Mouse (Mus musculus) adipocyte (in vitro differentiated cells): Measurements from ENCODE around the gene Nle1.

Source experiments
- DNase-seq: peaks from one replicate; pipeline ENCODE4 v3.0.0-alpha.2; 2016; ENCODE audit warnings: low spot score

Nle1 gene

GRCm38 (mm10) chr11:82914711-82915352 is 6.6 kb upstream of the Nle1 start:
- DNase-seq: peak; percentile 64

- DNase-seq: no peak
Measured at GRCm38 (mm10) chr11:82910679-82911389, 2.6 kb upstream of the Nle1 start.

GRCm38 (mm10) chr11:82910250-82910649 is 2.0 kb upstream of the Nle1 start, which contains the start of gene Unc45b:
TSS of gene Unc45b (plus strand) at chr11:82910550.
- DNase-seq: no peak

GRCm38 (mm10) chr11:82908608-82908989 is 388 bp upstream of the Nle1 start:
- no peak for DNase-seq

- DNase-seq: no peak
Measured at GRCm38 (mm10) chr11:82905816-82906215, 2.4 kb downstream of the Nle1 start.

- no peak for DNase-seq
Measured at GRCm38 (mm10) chr11:82904952-82905351, 3.3 kb downstream of the Nle1 start.

- no peak for DNase-seq
Measured at GRCm38 (mm10) chr11:82901606-82902310, 6.5 kb downstream of the Nle1 start.

- DNase-seq: no peak
Measured at GRCm38 (mm10) chr11:82899720-82900119, 8.5 kb downstream of the Nle1 start.

GRCm38 (mm10) chr11:82897478-82897877 is 10.7 kb downstream of the Nle1 start:
- DNase-seq: no peak

GRCm38 (mm10) chr11:82891936-82892335 is 16.3 kb downstream of the Nle1 start, which contains the start of gene Fndc8:
TSS of gene Fndc8 (plus strand) at chr11:82892124.
- peak; percentile 24 for DNase-seq

- peak; percentile 97 for DNase-seq
Measured at GRCm38 (mm10) chr11:82890342-82890762, 17.9 kb downstream of the Nle1 start, which contains the start of gene Rad51d. TSS of gene Rad51d (minus strand) at chr11:82890614.

GRCm38 (mm10) chr11:82889524-82890341 is 18.5 kb downstream of the Nle1 start:
- peak; percentile 52 for DNase-seq

GRCm38 (mm10) chr11:82888491-82888946 is 19.7 kb downstream of the Nle1 start:
- peak; percentile 95 for DNase-seq

- peak; percentile 30 for DNase-seq
Measured at GRCm38 (mm10) chr11:82886559-82886958, 21.7 kb downstream of the Nle1 start.

GRCm38 (mm10) chr11:82883180-82883579 is 25.0 kb downstream of the Nle1 start:
- no peak for DNase-seq

GRCm38 (mm10) chr11:82877726-82878344 is 30.4 kb downstream of the Nle1 start:
- DNase-seq: no peak

GRCm38 (mm10) chr11:82875631-82876030 is 32.6 kb downstream of the Nle1 start:
- no peak for DNase-seq

- DNase-seq: no peak
Measured at GRCm38 (mm10) chr11:82874924-82875323, 33.3 kb downstream of the Nle1 start.

- DNase-seq: peak; percentile 95
Measured at GRCm38 (mm10) chr11:82871031-82871446, 37.2 kb downstream of the Nle1 start, which contains the start of gene Rffl. TSS of gene Rffl (minus strand) at chr11:82871210.

GRCm38 (mm10) chr11:82870173-82871030 is 37.8 kb downstream of the Nle1 start:
- peak; percentile 79 for DNase-seq
